Mouse (Mus musculus) mammary gland, adult 2 months (tissue): ENCODE data around the gene Cd300e. TPM values are rescaled to one million over a fixed set of nuclear protein-coding genes. Genes with fewer than 3 reads are reported as not detected.

Source experiments
- polyA plus RNA-seq: library from polyadenylated mRNA; depleted of rRNA; stranded (reverse); fragments of >200 nt; gene quantifications from 2 replicates; pipeline ENCODE4 v1.2.3, GENCODE M21; 2012; ENCODE audit warnings: low replicate concordance; rRNA removed

Gene Cd300e
- 0.13 and 0.66 TPM in 2 replicates for polyA plus RNA-seq

DNA sequence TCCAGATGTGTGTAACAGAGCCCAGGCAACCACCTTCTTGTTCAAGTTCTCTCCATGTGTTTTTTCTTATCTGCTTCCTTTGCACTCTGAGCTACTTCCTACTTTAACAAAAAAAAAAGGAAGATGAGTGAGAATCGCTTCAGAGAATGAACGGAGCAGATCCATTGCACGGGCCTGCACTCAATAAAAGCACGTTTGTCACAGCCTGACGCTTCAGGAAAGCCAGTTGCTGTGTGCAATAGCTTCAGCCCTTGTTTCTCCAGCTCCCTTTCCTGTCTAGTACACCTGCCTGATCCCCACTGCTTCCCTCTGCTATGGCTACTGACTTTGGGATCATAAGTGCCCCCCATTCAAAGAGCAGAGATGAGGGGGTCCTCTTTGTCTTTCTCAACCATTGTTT, at the start of gene Cd300e:
Cd300e (minus strand) TSS at position 101 of the 400 bp plus-strand sequence.

DNA sequence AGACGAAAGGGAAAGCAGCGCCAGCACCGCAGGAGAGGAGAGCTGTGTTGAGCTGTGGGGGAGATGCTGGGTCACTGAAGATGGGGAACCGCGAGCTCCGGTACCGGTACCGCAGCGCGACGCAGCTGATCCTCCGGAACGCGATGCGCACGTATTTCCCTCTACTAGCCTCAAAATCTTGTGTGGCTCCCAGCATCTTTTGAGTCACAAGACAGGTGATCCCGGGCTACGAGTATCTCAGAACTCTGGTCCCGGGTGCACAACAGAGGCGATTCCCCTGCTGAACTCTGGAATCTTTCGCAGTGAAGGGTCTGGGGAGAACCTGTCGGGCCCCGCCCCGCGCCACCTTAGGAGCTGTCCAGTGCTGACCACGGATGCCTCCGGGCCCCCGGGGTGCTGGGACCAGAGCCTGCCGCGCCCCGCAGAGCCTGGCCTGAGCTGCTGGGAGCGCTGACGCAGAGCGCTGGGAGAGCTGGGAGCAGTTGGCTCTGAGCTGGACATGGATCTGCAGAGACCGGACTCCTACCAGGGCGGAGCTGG, 29.5 kb upstream of the Cd300e start, which contains the start of gene Rab37:
Rab37 (plus strand) TSS at position 70 of the 540 bp plus-strand sequence.

DNA sequence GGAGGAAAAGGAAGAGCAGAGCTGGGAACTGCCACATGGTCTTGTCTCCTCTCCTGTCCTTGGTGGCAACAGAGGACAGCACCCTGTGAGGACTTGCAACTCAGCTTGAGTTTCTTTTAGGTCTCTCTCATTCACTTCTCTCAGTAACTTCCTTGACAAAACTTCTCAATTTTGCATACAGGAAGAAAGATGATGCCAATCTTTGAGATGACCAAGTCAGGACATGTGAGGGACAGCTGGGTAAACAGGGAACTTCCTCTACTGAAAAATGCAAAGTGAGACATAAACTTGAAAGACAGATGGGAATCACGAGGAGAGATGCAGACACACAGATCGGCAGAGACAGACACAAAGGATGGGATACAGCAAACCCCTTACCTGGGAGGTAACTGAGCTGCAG, 13.7 kb downstream of the Cd300e start, which contains the start of gene Cd300ld3:
Cd300ld3 (minus strand) TSS at position 151 of the 400 bp plus-strand sequence.

DNA sequence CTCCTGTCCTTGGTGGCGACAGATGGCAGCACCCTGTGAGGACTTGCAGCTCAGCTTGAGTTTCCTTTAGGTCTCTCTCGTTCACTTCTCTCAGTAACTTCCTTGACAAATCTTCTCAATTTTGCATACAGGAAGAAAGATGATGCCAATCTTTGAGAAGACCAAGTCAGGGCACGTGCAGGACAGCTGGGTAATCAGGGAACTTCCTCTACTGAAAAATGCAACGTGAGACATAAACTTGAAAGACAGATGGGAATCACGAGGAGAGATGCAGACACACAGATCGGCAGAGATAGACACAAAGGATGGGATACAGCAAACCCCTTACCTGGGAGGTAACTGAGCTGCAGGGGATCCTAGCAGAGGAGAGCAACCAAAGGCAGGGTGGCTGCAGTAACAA, 24.3 kb downstream of the Cd300e start, which contains the start of gene Cd300ld5:
Cd300ld5 (minus strand) TSS at position 101 of the 400 bp plus-strand sequence.

DNA sequence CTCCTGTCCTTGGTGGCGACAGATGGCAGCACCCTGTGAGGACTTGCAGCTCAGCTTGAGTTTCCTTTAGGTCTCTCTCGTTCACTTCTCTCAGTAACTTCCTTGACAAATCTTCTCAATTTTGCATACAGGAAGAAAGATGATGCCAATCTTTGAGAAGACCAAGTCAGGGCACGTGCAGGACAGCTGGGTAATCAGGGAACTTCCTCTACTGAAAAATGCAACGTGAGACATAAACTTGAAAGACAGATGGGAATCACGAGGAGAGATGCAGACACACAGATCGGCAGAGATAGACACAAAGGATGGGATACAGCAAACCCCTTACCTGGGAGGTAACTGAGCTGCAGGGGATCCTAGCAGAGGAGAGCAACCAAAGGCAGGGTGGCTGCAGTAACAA, 35.1 kb downstream of the Cd300e start, which contains the start of gene Cd300ld4:
Cd300ld4 (minus strand) TSS at position 101 of the 400 bp plus-strand sequence.

DNA sequence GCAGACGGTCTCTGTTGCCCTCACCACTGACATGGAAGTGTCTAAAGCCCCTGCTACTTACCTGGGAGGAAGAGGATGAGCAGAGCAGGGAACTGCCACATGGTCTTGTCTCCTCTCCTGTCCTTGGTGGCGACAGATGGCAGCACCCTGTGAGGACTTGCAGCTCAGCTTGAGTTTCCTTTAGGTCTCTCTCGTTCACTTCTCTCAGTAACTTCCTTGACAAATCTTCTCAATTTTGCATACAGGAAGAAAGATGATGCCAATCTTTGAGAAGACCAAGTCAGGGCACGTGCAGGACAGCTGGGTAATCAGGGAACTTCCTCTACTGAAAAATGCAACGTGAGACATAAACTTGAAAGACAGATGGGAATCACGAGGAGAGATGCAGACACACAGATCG, 45.9 kb downstream of the Cd300e start, which contains the start of gene Cd300ld2:
Cd300ld2 (minus strand) TSS at position 101 of the 400 bp plus-strand sequence.

Other genes starting within 250 kb of the Cd300e start
- 37.4 and 56.3 TPM in 2 replicates for gene Gprc5c, start 211.0 kb downstream of the Cd300e start, polyA plus RNA-seq
- gene Cd300a, start 172.1 kb downstream of the Cd300e start, polyA plus RNA-seq, result 2.2 and 3.9 TPM in 2 replicates
- 2.9 and 6.2 TPM in 2 replicates for gene Cd300lb, start 127.8 kb downstream of the Cd300e start, polyA plus RNA-seq
- gene Cd300c, start 93.0 kb downstream of the Cd300e start, polyA plus RNA-seq, result 4.5 and 5.2 TPM in 2 replicates
- gene Cd300ld, start 72.3 kb downstream of the Cd300e start, polyA plus RNA-seq, result 4.0 and 8.5 TPM in 2 replicates
- gene Cd300c2, start 60.3 kb downstream of the Cd300e start, polyA plus RNA-seq, result 7.9 and 11.0 TPM in 2 replicates
- 2.8 and 5.3 TPM in 2 replicates for gene Cd300ld2, start 46.0 kb downstream of the Cd300e start, polyA plus RNA-seq
- gene Cd300ld4, start 35.2 kb downstream of the Cd300e start, polyA plus RNA-seq, result 8.4 and 32.3 TPM in 2 replicates
- 20.6 and 34.4 TPM in 2 replicates for gene Cd300ld5, start 24.4 kb downstream of the Cd300e start, polyA plus RNA-seq
- gene Cd300ld3, start 13.8 kb downstream of the Cd300e start, polyA plus RNA-seq, result 72.5 and 131 TPM in 2 replicates
- 4.9 and 6.1 TPM in 2 replicates for gene Rab37, start 29.3 kb upstream of the Cd300e start, polyA plus RNA-seq
- 3.5 and 3.7 TPM in 2 replicates for gene Cd300lf, start 71.8 kb upstream of the Cd300e start, polyA plus RNA-seq
- gene Slc9a3r1, start 101.2 kb upstream of the Cd300e start, polyA plus RNA-seq, result 42.0 and 64.9 TPM in 2 replicates
- gene Tmem104, start 125.3 kb upstream of the Cd300e start, polyA plus RNA-seq, result 22.5 TPM in 2 replicates
- 21.1 and 25.5 TPM in 2 replicates for gene Nat9, start 125.7 kb upstream of the Cd300e start, polyA plus RNA-seq
- gene Grin2c, start 205.1 kb upstream of the Cd300e start, polyA plus RNA-seq, result 0.11 and 0.59 TPM in 2 replicates
- 17.8 and 30.0 TPM in 2 replicates for gene Fdxr, start 214.9 kb upstream of the Cd300e start, polyA plus RNA-seq
- 4.2 and 5.5 TPM in 2 replicates for gene Fads6, start 235.5 kb upstream of the Cd300e start, polyA plus RNA-seq
- not detected in 2 replicates for gene Otop2, start 245.0 kb upstream of the Cd300e start, polyA plus RNA-seq